Mouse (Mus musculus) erythroblast, embryonic 14.5 days (primary cell): Measurements from ENCODE around the gene Cwh43. TPM values are rescaled to one million over a fixed set of nuclear protein-coding genes. Genes with fewer than 3 reads are reported as not detected.

ENCODE experiments used
- H3K27me3 ChIP-seq: 2 replicates; pipeline ENCODE4 v1.6.1; 2012; ENCODE audit warnings: inconsistent platforms; ENCODE audit not compliant: control insufficient read depth
- H3K36me3 ChIP-seq: 2 replicates; pipeline ENCODE4 v1.6.1; 2012; ENCODE audit warnings: mild to moderate bottlenecking, inconsistent platforms; ENCODE audit not compliant: control insufficient read depth
- H3K4me1 ChIP-seq: 2 replicates; pipeline ENCODE4 v1.6.1; 2012; ENCODE audit warnings: inconsistent platforms; ENCODE audit not compliant: control insufficient read depth
- H3K4me3 ChIP-seq: replicated peaks from 2 replicates; pipeline ENCODE3; 2012; ENCODE audit warnings: moderate library complexity, mild to moderate bottlenecking, inconsistent platforms
- H3K9me3 ChIP-seq: 2 replicates; pipeline ENCODE4 v1.6.1; 2012; ENCODE audit warnings: low read length, inconsistent platforms, mixed read lengths; ENCODE audit not compliant: control insufficient read depth
- GATA1 ChIP-seq: IDR thresholded peaks from 2 replicates; pipeline ENCODE4 v1.6.1; 2012; ENCODE audit warnings: low read length, inconsistent platforms, mixed read lengths
- TAL1 ChIP-seq: IDR thresholded peaks from 3 replicates; pipeline ENCODE4 v1.6.1; 2012; ENCODE audit warnings: low read length, inconsistent platforms, mixed read lengths
- polyA plus RNA-seq: library from polyadenylated mRNA; stranded (reverse); fragments of >175 nt; gene quantifications from 2 replicates; pipeline ENCODE4 v1.2.3, GENCODE M21; 2012

Gene Cwh43
- polyA plus RNA-seq, 1 experiment = not detected

DNA sequence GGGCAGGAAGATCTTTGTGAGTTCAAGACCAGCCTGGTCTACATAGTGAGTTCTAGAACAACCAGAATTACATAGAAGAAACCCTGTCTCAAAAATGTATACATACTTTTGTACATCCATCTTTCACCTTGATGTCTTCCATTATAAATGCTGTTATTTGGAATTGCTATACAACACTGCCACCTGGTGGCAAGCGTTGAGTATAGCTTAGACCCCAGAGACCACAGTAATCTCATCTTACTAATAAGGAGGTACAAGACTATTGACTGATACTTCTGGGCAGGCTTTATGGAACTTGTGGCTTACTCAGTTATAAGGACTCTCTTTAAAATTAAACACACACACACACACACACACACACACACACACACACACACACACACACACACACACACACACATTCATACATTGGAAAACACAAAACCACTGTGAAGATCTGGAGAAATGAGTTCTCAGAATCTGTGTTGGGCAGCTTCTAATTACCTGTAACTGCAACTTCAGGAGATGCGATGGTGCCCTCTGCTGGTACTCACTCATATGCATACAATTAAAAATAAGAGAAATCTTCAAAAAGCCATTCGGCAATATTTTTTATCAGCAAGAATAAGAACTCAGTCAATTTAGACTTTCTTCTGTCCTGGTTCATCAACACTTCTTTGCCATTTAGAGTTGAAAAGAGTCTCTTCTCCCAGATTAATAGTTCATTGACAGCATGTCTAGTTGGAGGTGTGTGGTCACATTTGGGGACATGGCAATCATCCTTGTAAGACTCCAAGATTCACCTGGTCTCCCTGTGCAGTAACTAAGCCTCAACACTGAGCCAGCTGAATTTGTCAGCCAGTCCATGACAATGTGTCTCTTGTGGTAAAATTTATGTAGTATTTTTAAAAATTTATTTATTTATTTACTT is 22.9 kb upstream of the Cwh43 start:
- Histone ChIP-seq H3K4me3 (no peak overlapping the region), H3K9me3 (no peaks in the 10 kb centered on the region), H3K27me3 (peaks cover 17% of the 10 kb centered on the region), H3K36me3 (no peaks in the 10 kb centered on the region), H3K4me1 (peaks cover 12% of the 10 kb centered on the region)
- TF ChIP-seq GATA1 = no peak
- TF ChIP-seq TAL1 = no peak

DNA sequence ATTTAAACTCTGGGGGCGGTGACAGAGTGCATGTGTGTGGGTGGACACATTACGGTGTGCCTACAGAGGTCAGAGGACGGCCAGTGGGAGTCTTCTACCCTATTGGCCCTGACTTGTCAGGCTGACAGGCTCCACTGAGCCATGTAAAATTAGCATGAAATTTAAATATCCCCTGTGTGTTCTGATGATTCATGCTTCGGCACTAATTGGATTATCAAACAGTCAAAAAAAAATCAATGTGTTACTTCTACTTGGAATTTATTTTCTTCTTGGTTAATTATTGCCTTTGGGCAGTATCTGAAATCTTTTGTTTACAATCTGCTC is 22.3 kb upstream of the Cwh43 start:
- Histone ChIP-seq H3K4me3 (no peak overlapping the region), H3K9me3 (no peaks in the 10 kb centered on the region), H3K27me3 (peaks cover 17% of the 10 kb centered on the region), H3K4me1 (peaks cover 12% of the 10 kb centered on the region), H3K36me3 (no peaks in the 10 kb centered on the region)
- TF ChIP-seq GATA1 = no peak
- TF ChIP-seq TAL1 = no peak

DNA sequence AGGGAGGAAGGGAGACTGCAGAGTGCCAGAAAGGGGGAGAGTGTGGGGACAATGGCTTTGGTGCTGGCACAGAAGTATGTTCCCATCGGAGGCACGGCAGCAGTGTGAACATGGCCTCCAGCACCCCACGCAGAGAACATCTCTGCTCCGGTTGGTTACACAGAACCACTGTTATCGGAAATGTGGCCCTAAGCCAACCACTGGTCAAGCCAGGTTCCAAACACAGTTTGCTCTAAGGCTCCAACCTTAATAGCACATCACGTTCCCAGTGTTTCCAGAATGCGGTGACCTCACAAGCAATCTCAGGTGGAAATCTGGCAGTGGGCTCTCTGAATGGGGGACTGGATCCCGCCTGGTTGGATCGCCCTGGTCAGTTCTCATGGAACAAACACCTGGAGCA is 12.8 kb upstream of the Cwh43 start:
- Histone ChIP-seq H3K4me3 (no peak overlapping the region), H3K4me1 (no peaks in the 10 kb centered on the region), H3K27me3 (no peaks in the 10 kb centered on the region; the same call in 1 of the 2 replicates), H3K36me3 (no peaks in the 10 kb centered on the region), H3K9me3 (no peaks in the 10 kb centered on the region)
- TF ChIP-seq GATA1 (no peak), TAL1 (no peak)

DNA sequence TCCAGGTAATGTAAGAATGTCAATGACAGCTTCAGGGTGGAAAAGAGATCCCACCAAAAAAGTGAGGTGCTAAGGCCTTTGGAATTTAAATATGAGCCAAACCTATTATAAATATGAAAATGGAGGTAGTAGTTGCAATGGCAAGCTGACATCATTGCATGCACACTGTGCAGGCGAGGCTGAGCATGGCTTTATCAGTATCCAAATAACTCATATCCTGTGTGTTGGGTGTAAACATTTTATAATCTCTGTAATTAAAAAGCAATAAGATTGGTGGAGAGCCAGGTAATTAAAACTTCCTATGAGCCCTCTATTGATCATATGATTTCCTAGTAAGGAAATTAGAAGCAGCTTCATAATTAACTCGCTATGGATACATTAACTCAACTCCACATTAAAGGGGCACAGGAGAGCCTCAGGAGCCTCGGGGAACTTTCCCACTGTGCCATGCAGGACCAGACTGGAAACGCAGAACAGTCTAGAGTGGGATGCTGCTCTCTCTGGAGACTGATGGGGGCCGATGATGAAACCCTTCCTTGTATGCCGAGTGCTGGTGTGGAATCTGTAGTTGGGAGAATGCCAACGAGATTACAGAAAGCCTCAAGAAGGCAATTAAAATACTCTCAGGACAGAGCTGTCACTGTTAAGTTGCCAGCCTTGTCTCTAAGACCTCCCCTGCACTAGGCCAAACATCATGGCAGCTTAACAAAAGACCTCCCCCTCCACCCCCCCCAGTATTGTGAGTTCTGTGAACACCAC is 5.9 kb upstream of the Cwh43 start:
- H3K4me1 ChIP-seq = no peaks in the 10 kb centered on the region
- TF ChIP-seq GATA1 (no peak), TAL1 (no peak)
- no peak overlapping the region for H3K4me3 ChIP-seq
- H3K27me3 ChIP-seq = peaks cover 13% of the 10 kb centered on the region
- H3K36me3 ChIP-seq = no peaks in the 10 kb centered on the region
- H3K9me3 ChIP-seq = no peaks in the 10 kb centered on the region

DNA sequence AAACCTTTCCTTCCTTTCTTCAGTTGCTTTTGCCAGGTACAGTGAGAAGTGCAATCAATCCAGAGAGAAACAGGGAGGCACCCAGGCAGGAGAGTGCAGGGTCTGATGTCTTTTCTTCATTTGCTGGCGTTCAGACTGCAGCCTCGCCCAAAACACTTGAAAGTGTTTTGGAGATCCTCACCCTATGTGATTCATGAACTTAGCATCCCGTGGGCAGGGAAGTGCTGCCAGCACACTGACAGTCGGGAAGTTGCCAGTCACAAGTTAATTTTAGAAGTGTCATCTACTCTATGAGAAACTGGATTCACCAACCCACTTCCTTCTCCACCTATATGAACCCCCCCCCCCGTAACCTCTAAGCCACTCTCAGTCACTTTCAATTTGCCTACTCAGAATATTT is 4.5 kb upstream of the Cwh43 start:
- Histone ChIP-seq H3K27me3 (peaks cover 26% of the 10 kb centered on the region), H3K4me1 (no peaks in the 10 kb centered on the region; the same call in 1 of the 2 replicates), H3K36me3 (no peaks in the 10 kb centered on the region), H3K9me3 (no peaks in the 10 kb centered on the region), H3K4me3 (no peak overlapping the region)
- no peak for TF ChIP-seq GATA1
- TF ChIP-seq TAL1 = no peak

DNA sequence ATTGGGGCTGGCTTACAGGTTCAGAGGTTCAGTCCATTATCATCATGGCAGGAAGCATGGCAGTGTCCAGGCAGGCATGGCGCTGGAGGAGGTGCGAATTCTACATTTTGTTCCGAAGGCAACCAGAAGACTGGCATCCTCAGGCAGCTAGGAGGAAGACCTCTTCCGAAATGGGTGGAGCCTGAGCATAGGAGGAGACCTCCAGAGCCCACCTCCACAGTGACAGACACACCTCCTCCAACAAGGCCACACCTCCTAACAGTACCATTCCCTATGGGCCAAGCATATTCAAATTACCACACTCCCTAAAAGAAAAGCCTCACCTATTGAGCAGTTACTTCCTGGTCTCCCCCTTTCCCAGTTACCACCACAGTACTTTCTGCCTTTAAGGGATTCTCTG is 3.0 kb upstream of the Cwh43 start:
- Histone ChIP-seq H3K27me3 (peaks cover 42% of the 10 kb centered on the region), H3K9me3 (no peaks in the 10 kb centered on the region)

DNA sequence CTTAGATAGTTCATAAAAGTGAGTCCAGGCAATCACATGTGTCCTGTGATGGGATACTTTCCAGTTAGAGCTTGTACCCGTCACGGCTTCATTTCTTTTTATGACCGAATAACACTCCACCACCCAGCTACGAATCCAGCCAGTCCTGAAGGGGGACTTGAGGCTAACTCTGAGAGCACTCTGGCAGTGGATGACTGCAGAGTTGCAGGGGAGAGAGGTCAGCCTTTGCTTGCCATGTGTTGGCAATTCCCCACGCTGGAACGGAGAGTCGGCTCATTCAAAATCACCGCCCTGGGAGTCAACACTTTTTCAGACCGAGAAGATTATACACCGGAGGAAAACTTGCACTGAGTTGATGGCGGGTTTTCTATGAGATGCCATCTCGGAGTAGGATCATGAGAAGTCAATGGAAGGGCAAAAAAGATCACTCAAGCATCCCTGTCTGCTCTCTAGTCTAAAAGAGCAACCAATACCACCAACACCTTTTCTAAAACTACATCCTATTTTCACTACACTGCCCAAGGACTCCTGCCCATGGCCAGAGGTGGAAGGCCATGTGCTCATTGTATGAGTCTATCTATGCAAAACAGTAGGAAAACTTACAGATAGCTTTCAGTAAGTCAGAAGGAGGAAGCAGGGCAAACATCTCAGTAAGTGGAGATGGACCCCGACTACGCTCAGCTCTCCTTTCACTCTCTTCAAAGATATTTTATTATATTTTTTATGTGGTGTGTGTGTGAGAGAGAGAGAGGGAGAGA is 2.4 kb upstream of the Cwh43 start:
- H3K27me3 ChIP-seq = peaks cover 45% of the 10 kb centered on the region

More for the DNA sequence above, 3.0 kb upstream of the Cwh43 start:
- H3K4me3 ChIP-seq = no peak overlapping the region
- H3K4me1 ChIP-seq = no peaks in the 10 kb centered on the region; the same call in 1 of the 2 replicates
- no peak for TF ChIP-seq GATA1
- TF ChIP-seq TAL1 = no peak
- no peaks in the 10 kb centered on the region for H3K36me3 ChIP-seq

DNA sequence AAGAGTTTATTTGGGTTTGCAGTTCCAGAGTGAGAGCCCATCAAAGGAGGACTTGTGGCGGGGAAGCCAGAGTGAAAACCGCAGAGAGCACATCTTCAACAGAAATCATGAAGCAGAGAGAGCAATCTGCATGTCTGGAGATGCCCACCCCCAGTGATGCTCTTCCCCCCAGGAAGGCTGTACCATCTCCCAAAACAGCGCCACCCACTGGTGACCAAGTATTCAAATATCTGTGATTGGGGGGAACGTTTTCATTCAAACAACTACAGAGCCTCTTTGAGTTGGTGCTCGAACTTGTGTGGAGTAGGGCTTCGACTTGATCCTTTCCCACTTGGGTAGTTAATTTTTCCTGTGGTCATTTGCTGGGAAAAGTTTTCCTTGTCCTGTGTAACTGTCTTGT is 1.1 kb upstream of the Cwh43 start:
- Histone ChIP-seq H3K4me3 (no peak overlapping the region), H3K4me1 (no peaks in the 10 kb centered on the region; the same call in 1 of the 2 replicates), H3K27me3 (peaks cover 46% of the 10 kb centered on the region), H3K9me3 (no peaks in the 10 kb centered on the region), H3K36me3 (no peaks in the 10 kb centered on the region)
- TF ChIP-seq TAL1 (no peak), GATA1 (no peak)

More for the DNA sequence above, 2.4 kb upstream of the Cwh43 start:
- Histone ChIP-seq H3K36me3 (no peaks in the 10 kb centered on the region), H3K4me3 (no peak overlapping the region), H3K9me3 (no peaks in the 10 kb centered on the region), H3K4me1 (no peaks in the 10 kb centered on the region; the same call in 1 of the 2 replicates)
- TF ChIP-seq GATA1 (no peak), TAL1 (no peak)

DNA sequence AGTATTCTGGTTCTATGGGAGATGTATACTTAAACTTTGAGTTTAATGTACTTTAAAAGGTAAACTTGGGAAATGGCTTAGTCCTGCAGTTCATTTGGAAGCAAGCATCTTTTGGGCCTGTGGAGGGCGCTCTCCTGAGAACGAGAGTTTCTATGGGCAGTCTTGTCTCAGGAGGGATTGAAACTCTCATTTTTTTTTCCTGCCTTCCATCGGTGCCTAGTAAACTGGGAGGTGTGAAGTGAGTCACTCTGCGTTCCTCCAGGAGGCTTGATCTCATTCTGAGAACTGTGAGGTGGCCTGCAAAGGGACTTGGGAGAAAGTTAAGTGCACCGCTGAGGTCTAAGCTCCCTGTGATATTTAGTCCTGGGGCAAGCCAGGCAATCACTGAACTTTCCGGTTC is 986 bp downstream of the Cwh43 start:
- peaks cover 46% of the 10 kb centered on the region for H3K27me3 ChIP-seq
- H3K4me3 ChIP-seq = no peak overlapping the region
- H3K4me1 ChIP-seq = no peaks in the 10 kb centered on the region; the same call in 1 of the 2 replicates

More for the DNA sequence above, 986 bp downstream of the Cwh43 start:
- no peak for TF ChIP-seq TAL1
- no peak for TF ChIP-seq GATA1
- H3K9me3 ChIP-seq = no peaks in the 10 kb centered on the region
- H3K36me3 ChIP-seq = no peaks in the 10 kb centered on the region
